Mouse (Mus musculus) heart, embryonic 16.5 days (tissue): Measurements from ENCODE around the gene Cdk17. TPM values are rescaled to one million over a fixed set of nuclear protein-coding genes. Genes with fewer than 3 reads are reported as not detected.

Experiments used
- ATAC-seq: fragments of 200-750 bp; cut with Nextera tagmentation; replicated peaks from 2 replicates; pipeline ENCODE4 v1.8.0; 2017; ENCODE audit warnings: moderate number of reproducible peaks; ENCODE audit not compliant: insufficient read depth, low FRiP score; ENCODE audit errors: extremely low read depth
- H3K27ac ChIP-seq: fragments of 300-500 bp; sonication (generic); 2 replicates; pipeline ENCODE4 v1.5.1; 2014; ENCODE audit warnings: mild to moderate bottlenecking, low read length, control low read depth, moderate library complexity
- H3K27me3 ChIP-seq: fragments of 300-500 bp; sonication (generic); 2 replicates; pipeline ENCODE4 v1.6.1; 2014; ENCODE audit warnings: low read length, mixed read lengths; ENCODE audit not compliant: control insufficient read depth, insufficient read depth
- H3K36me3 ChIP-seq: fragments of 300-500 bp; sonication (generic); 2 replicates; pipeline ENCODE4 v1.6.1; 2014; ENCODE audit not compliant: control insufficient read depth, insufficient read depth
- H3K4me1 ChIP-seq: fragments of 300-500 bp; sonication (generic); 2 replicates; pipeline ENCODE4 v1.6.1; 2014; ENCODE audit warnings: low read length, mixed read lengths; ENCODE audit not compliant: control insufficient read depth, insufficient read depth
- H3K4me2 ChIP-seq: fragments of 300-500 bp; sonication (generic); 2 replicates; pipeline ENCODE4 v1.6.1; 2014; ENCODE audit warnings: low read depth, mild to moderate bottlenecking, control low read depth, low read length
- H3K4me3 ChIP-seq: fragments of 300-500 bp; sonication (generic); 2 replicates; pipeline ENCODE4 v1.5.1; 2014; ENCODE audit warnings: mild to moderate bottlenecking, control low read depth, low read length
- H3K9ac ChIP-seq: fragments of 300-500 bp; sonication (generic); 2 replicates; pipeline ENCODE4 v1.6.1; 2014; ENCODE audit warnings: low read length, control low read depth
- H3K9me3 ChIP-seq: fragments of 300-500 bp; sonication (generic); replicated peaks from 2 replicates; pipeline ENCODE4 v1.6.1; 2016; ENCODE audit warnings: low read length; ENCODE audit not compliant: control insufficient read depth
- WGBS: fragments of 180-500 bp; shearing (Covaris S2); extraction: QIAGEN DNeasy Blood & Tissue Kit; methylation state at CpG from one replicate; pipeline ENCODE4 v1.1.7; 2014; 5-methylcytosine and 5-hydroxymethylcytosine counted together
- polyA plus RNA-seq: library from polyadenylated mRNA; unstranded; fragments of >200 nt; fragmentation: Nextera tagmentation; extraction: Ambion mirVana; gene quantifications from 2 replicates; pipeline ENCODE4 v1.2.1, GENCODE M21; 2015

Cdk17 gene
- polyA plus RNA-seq, 1 experiment from 2014 or later = 14.9 TPM

DNA sequence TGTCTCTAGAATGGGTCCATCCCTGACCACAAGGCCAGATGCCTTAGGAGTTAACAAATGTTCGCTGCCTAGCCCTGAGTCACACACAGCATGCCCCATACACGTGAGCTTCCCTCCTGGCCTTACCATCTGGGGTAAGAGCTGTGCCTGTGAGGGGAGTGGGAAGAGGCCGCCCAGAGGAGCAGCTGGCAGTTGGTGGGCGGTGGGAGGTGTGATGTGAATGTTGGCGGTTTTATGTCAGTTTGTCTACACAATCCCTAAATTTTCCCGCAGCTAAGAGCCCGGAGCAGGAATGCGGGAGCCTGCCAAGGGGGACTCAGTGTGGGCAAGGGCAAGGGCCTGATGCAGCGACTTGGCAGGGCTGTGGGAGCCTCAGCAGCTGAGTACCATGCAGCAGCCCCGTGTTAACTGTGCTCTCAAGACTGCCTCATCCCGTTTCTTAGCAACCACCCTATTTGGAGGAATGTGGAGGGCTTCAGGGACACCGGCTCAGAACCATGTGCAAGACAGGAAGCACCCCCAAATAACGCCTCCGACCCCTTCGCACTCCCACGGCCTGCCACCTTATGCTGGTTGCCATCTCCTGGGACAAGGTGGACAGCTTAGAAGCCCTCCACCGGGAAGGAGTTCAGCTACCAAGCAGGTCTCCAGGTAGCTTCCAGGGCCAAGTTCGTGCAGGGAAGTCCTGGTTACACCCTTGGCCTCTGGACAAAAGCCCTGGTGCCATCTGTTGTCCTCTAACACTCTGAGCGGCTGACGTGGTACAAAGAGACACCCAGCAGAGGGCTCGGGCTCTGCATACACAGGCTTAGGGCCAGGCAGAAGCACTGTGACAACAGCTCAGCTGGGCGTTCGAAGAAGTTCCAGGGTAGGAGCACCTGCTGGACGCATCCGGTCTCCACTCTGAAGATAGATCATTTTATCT lies 114.8 kb downstream of the Cdk17 start:
- peak overlapping the region; percentile 47 for H3K4me3 ChIP-seq
- peak overlapping the region; percentile 67 for H3K9ac ChIP-seq
- 44% methylated on average over 25 of the region's 25 CpGs for WGBS
- peak overlapping the region; percentile 73 for H3K27ac ChIP-seq
- peak overlapping the region; percentile 67 for H3K4me2 ChIP-seq
- no peaks in the 10 kb centered on the region for H3K36me3 ChIP-seq
- peak; percentile 50 for ATAC-seq
- H3K27me3 ChIP-seq = no peaks in the 10 kb centered on the region
- H3K9me3 ChIP-seq = no peaks in the 10 kb centered on the region
- H3K4me1 ChIP-seq = peaks cover 47% of the 10 kb centered on the region

DNA sequence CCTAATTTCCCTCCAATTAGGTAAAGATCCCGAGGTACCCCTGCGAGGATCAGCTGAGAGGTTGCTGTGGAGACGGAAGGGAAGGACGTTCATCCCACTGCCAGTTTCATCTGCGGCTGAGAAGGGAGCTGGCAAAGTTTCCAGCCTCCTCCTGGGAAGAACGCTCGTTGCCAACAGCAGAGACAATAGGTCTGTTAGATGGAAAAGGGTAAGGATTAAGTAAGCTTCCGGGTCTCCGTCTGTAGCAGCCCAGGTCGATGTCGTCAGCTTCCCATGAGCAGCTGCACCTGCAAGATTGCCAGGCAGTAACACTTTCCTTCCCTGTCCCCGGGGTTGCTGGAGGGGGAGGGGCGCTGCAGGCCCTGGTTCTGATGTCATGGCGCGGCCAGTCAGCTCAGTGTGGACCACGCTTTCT lies 115.7 kb downstream of the Cdk17 start:
- H3K4me2 ChIP-seq = peak overlapping the region; percentile 67
- H3K4me1 ChIP-seq = peaks cover 53% of the 10 kb centered on the region
- WGBS = 10% methylated on average over 16 of the region's 16 CpGs
- H3K9ac ChIP-seq = peak overlapping the region; percentile 67
- ATAC-seq = peak; percentile 52; the same call in 1 of the 2 replicates
- no peaks in the 10 kb centered on the region for H3K27me3 ChIP-seq
- H3K27ac ChIP-seq = peak overlapping the region; percentile 73
- no peaks in the 10 kb centered on the region for H3K36me3 ChIP-seq
- peak overlapping the region; percentile 47 for H3K4me3 ChIP-seq
- H3K9me3 ChIP-seq = no peaks in the 10 kb centered on the region

DNA sequence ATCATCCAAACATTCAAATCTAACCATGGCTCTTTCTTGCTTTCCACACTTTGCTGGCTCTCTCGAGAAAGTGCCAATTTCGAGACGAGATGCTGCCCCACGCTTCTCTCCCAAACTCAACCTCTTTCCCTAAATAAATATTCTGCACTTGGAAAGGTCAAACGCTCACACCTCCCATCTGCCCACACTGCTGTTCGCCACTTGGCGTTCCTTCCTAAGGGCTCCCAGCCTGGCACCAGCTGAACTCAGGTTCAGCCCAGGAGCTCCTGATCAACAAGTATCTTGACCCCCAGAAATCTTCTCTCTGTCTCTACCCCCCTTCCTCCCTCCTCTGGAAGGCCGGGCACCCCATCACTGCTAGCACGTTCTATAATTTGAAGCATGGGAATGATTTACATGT lies 116.2 kb downstream of the Cdk17 start:
- Histone ChIP-seq H3K27me3 (no peaks in the 10 kb centered on the region), H3K36me3 (no peaks in the 10 kb centered on the region), H3K27ac (peak overlapping the region; percentile 73), H3K4me2 (peak overlapping the region; percentile 67), H3K9ac (peak overlapping the region; percentile 67), H3K4me3 (no peak overlapping the region; the same call in 1 of the 2 replicates), H3K4me1 (peaks cover 53% of the 10 kb centered on the region), H3K9me3 (no peaks in the 10 kb centered on the region)
- no peak for ATAC-seq
- WGBS = 52% methylated on average over 9 of the region's 9 CpGs

GRCm38 (mm10) chr10:93278361-93278760 lies 117.7 kb downstream of the Cdk17 start:
- Histone ChIP-seq H3K4me1 (peaks cover 55% of the 10 kb centered on the region), H3K36me3 (no peaks in the 10 kb centered on the region), H3K9me3 (no peaks in the 10 kb centered on the region), H3K27ac (no peak overlapping the region), H3K9ac (no peak overlapping the region), H3K27me3 (no peaks in the 10 kb centered on the region), H3K4me2 (no peak overlapping the region), H3K4me3 (no peak overlapping the region)
- 74% methylated on average over 8 of the region's 8 CpGs for WGBS
- ATAC-seq = no peak

DNA sequence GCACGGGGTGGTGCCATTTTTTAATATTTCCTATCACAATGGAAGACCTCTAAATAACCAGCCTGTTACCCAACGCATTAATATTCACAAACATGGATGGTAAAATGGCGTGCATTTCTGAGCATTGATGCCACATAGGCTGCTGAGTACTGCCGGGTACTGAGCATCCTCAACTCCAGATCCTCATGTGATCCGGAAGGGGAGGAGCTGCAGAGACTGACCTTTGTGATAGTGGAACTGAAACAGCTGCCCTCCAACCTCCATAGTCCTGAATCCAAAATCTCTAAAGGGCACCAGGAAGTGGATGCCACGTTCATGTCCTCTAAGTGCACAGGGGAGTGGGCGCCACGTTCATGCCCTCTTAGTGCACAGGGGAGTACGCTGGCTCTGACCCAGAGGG lies 118.4 kb downstream of the Cdk17 start:
- Histone ChIP-seq H3K4me3 (no peak overlapping the region), H3K9me3 (no peaks in the 10 kb centered on the region), H3K36me3 (peaks cover 5% of the 10 kb centered on the region; the same call in 1 of the 2 replicates), H3K27ac (no peak overlapping the region), H3K4me2 (no peak overlapping the region), H3K27me3 (no peaks in the 10 kb centered on the region), H3K9ac (no peak overlapping the region), H3K4me1 (peaks cover 50% of the 10 kb centered on the region)
- ATAC-seq = no peak
- WGBS = 81% methylated on average over 9 of the region's 9 CpGs

- ATAC-seq = peak; percentile 69
- Histone ChIP-seq H3K4me1 (peaks cover 35% of the 10 kb centered on the region), H3K4me3 (no peak overlapping the region), H3K9ac (0 out of 2 replicates have a peak overlapping the region, but pooled peaks have one; percentile 36), H3K9me3 (no peaks in the 10 kb centered on the region), H3K27ac (peak overlapping the region; percentile 83), H3K4me2 (peak overlapping the region; percentile 23), H3K27me3 (no peaks in the 10 kb centered on the region), H3K36me3 (peaks cover 10% of the 10 kb centered on the region; the same call in 1 of the 2 replicates)
- 47% methylated on average over 12 of the region's 12 CpGs for WGBS
These were observed 119.9 kb downstream of the Cdk17 start for GRCm38 (mm10) chr10:93280586-93280985.

DNA sequence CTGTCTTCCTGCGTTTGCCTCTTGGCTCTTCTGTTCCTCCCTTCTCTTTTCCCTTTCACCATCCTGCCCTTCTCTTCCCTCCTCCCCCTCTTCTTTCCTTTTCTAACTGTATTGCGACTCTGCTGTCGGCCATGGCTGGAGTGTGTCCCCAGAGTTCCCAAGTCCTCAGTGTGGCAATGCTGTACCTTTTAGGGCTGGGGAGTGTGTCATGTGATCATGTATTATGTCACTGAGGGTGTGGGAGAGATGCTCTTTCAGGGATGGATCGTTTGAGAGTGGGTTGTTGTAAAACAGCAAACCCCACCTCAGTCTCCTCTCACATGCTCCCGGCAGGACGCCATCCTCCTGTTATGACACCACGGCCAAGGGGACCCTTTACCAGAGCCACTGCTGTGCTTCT lies 120.4 kb downstream of the Cdk17 start:
- peaks cover 30% of the 10 kb centered on the region for H3K4me1 ChIP-seq
- H3K36me3 ChIP-seq = peaks cover 10% of the 10 kb centered on the region; the same call in 1 of the 2 replicates
- H3K4me3 ChIP-seq = no peak overlapping the region
- WGBS = 60% methylated on average over 7 of the region's 7 CpGs
- H3K9ac ChIP-seq = peak overlapping the region; percentile 36; the same call in 1 of the 2 replicates
- H3K9me3 ChIP-seq = no peaks in the 10 kb centered on the region
- peak overlapping the region; percentile 23 for H3K4me2 ChIP-seq
- no peak for ATAC-seq
- H3K27me3 ChIP-seq = no peaks in the 10 kb centered on the region
- H3K27ac ChIP-seq = peak overlapping the region; percentile 83

DNA sequence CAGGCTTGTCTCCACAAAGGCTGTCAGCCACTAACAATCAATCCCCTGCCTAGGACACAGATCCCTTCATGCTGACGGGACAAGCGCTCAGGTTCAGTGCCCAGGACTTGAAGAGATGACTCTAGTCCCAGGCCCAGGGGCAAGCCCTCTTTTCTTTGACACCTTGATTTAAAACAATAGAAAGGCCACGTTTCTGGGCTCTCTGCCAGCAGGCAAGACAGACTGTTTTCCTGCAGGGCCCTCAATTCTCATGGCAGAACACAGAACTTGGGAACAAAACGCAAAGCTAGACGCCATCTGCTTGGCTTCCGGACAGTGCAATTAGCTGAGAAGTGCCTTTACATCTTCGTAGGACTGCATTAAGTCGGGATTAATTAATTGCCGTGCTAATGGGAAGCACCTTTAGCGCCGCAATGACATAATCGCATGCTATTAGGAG lies 121.9 kb downstream of the Cdk17 start:
- no peak overlapping the region for H3K4me3 ChIP-seq
- no peak overlapping the region for H3K4me2 ChIP-seq
- 54% methylated on average over 12 of the region's 12 CpGs for WGBS
- H3K9me3 ChIP-seq = no peaks in the 10 kb centered on the region
- peaks cover 29% of the 10 kb centered on the region for H3K4me1 ChIP-seq
- H3K9ac ChIP-seq = no peak overlapping the region
- ATAC-seq = no peak
- H3K27me3 ChIP-seq = no peaks in the 10 kb centered on the region
- peaks cover 10% of the 10 kb centered on the region; the same call in 1 of the 2 replicates for H3K36me3 ChIP-seq
- H3K27ac ChIP-seq = peak overlapping the region; percentile 40

DNA sequence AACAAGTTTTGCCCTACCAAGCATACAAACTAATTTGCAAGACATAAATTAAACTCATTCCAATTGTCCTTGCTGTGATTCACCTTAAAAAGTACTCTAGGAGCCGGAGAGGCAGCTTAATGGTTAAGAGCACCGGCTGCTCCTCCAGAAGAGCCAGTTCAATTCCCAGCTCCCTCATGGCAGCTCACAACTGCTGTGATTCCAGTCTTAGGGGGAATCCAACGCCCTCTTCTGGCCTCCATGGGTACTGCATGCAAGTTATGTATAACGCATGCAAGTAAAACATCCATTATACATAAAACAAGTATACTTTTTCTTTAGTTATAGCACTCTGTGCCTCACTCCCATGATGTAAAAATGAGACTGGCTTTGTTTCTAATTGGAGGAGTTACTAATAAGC lies 122.6 kb downstream of the Cdk17 start:
- Histone ChIP-seq H3K4me1 (peaks cover 33% of the 10 kb centered on the region), H3K9me3 (no peaks in the 10 kb centered on the region), H3K4me2 (no peak overlapping the region), H3K36me3 (peaks cover 10% of the 10 kb centered on the region; the same call in 1 of the 2 replicates), H3K4me3 (no peak overlapping the region), H3K27me3 (no peaks in the 10 kb centered on the region), H3K27ac (no peak overlapping the region; the same call in 1 of the 2 replicates), H3K9ac (no peak overlapping the region)
- no peak for ATAC-seq
- WGBS = 73% methylated on average over 4 of the region's 4 CpGs
